Mouse (Mus musculus) C2C12 (cell line): ENCODE data around the gene Slc9b2. TPM values are rescaled to one million over a fixed set of nuclear protein-coding genes. Genes with fewer than 3 reads are reported as not detected.

Experiments
- H3K27me3 ChIP-seq: one replicate; pipeline ENCODE4 v1.6.1; 2011; ENCODE audit not compliant: control insufficient read depth, insufficient read depth, insufficient read length
- H3K36me3 ChIP-seq: one replicate; pipeline ENCODE4 v1.6.1; 2011; ENCODE audit not compliant: control insufficient read depth, insufficient read depth
- H3K4me3 ChIP-seq: one replicate; pipeline ENCODE4 v1.5.1; 2011; ENCODE audit warnings: mild to moderate bottlenecking, control low read depth; ENCODE audit not compliant: poor library complexity, insufficient read depth, severe bottlenecking
- H3K79me2 ChIP-seq: one replicate; pipeline ENCODE4 v1.6.1; 2011; ENCODE audit not compliant: control insufficient read depth, insufficient read depth
- H3K79me3 ChIP-seq: one replicate; pipeline ENCODE4 v1.6.1; 2011; ENCODE audit warnings: low read depth, control low read depth
- H3ac ChIP-seq: one replicate; pipeline ENCODE3; 2011; ENCODE audit warnings: low read depth; ENCODE audit not compliant: control insufficient read depth, insufficient read length
- CEBPB ChIP-seq: IDR thresholded peaks from one replicate; pipeline ENCODE4 v1.6.1; 2011; ENCODE audit warnings: low read depth, mild to moderate bottlenecking, control low read depth, moderate library complexity
- CTCF ChIP-seq: IDR thresholded peaks from one replicate; pipeline ENCODE4 v1.5.1; 2011; ENCODE audit not compliant: control insufficient read depth, insufficient read depth, insufficient read length
- FOSL1 ChIP-seq: IDR thresholded peaks from one replicate; pipeline ENCODE4 v1.8.0; 2011; ENCODE audit warnings: mild to moderate bottlenecking, low read length; ENCODE audit not compliant: poor library complexity, insufficient read depth, severe bottlenecking
- MAX ChIP-seq: IDR thresholded peaks from one replicate; pipeline ENCODE4 v1.6.1; 2011; ENCODE audit warnings: mild to moderate bottlenecking, control low read depth
- MYOD1 ChIP-seq: IDR thresholded peaks from one replicate; pipeline ENCODE4 v1.6.1; 2011; ENCODE audit warnings: low read depth; ENCODE audit not compliant: control insufficient read depth, insufficient read length
- MYOG ChIP-seq: IDR thresholded peaks from one replicate; pipeline ENCODE4 v1.6.1; 2011; ENCODE audit not compliant: control insufficient read depth, insufficient read length; ENCODE audit errors: extremely low read depth
- USF1 ChIP-seq: IDR thresholded peaks from one replicate; pipeline ENCODE4 v1.6.1; 2011; ENCODE audit warnings: low read depth, mild to moderate bottlenecking, control low read depth, moderate library complexity
- polyA plus RNA-seq: library from polyadenylated mRNA; unstranded; fragments of >200 nt; fragmentation: generic; extraction: Trizol; gene quantifications from one replicate; pipeline ENCODE4 v1.2.1, GENCODE M21; 2012; ENCODE audit warnings: missing spikeins

Gene Slc9b2
- polyA plus RNA-seq, 1 experiment: 0.22 TPM

GRCm38 (mm10) chr3:135273047-135273446, 34.5 kb upstream of the Slc9b2 start:
- no peak overlapping the region for H3ac ChIP-seq
- no peaks in the 10 kb centered on the region for H3K79me3 ChIP-seq
- peaks cover 58% of the 10 kb centered on the region for H3K36me3 ChIP-seq
- H3K79me2 ChIP-seq: no peaks in the 10 kb centered on the region
- TF ChIP-seq USF1: no peak
- no peak for TF ChIP-seq CTCF
- TF ChIP-seq MAX: no peak
- no peak for TF ChIP-seq CEBPB
- TF ChIP-seq FOSL1: no peak
- no peak for TF ChIP-seq MYOG
- no peak for TF ChIP-seq MYOD1
- no peaks in the 10 kb centered on the region for H3K27me3 ChIP-seq
- no peak overlapping the region for H3K4me3 ChIP-seq

GRCm38 (mm10) chr3:135280160-135280559, 27.3 kb upstream of the Slc9b2 start:
- Histone ChIP-seq H3K4me3 (no peak overlapping the region), H3ac (no peak overlapping the region), H3K27me3 (no peaks in the 10 kb centered on the region), H3K79me2 (no peaks in the 10 kb centered on the region), H3K36me3 (no peaks in the 10 kb centered on the region), H3K79me3 (no peaks in the 10 kb centered on the region)
- TF ChIP-seq MYOD1: no peak
- no peak for TF ChIP-seq MYOG
- no peak for TF ChIP-seq MAX

- Histone ChIP-seq H3K27me3 (no peaks in the 10 kb centered on the region), H3K36me3 (no peaks in the 10 kb centered on the region), H3ac (no peak within 1 kb of the TSS), H3K4me3 (no peak within 1 kb of the TSS), H3K79me3 (no peaks in the 10 kb centered on the region), H3K79me2 (no peaks in the 10 kb centered on the region)
- TF ChIP-seq MYOD1 (no peak), CEBPB (no peak), CTCF (peak; percentile 41), USF1 (peak; percentile 47), FOSL1 (no peak), MAX (no peak), MYOG (no peak)
These were observed 26.7 kb upstream of the Slc9b2 start, which contains the start of gene Bdh2 for GRCm38 (mm10) chr3:135280669-135281415. TSS of gene Bdh2 (plus strand) at chr3:135281221.

- Histone ChIP-seq H3ac (no peak overlapping the region), H3K27me3 (no peaks in the 10 kb centered on the region), H3K79me3 (no peaks in the 10 kb centered on the region), H3K36me3 (no peaks in the 10 kb centered on the region), H3K4me3 (no peak overlapping the region), H3K79me2 (no peaks in the 10 kb centered on the region)
- TF ChIP-seq MAX: no peak
- TF ChIP-seq USF1: no peak
- no peak for TF ChIP-seq FOSL1
- no peak for TF ChIP-seq CEBPB
- no peak for TF ChIP-seq MYOD1
- no peak for TF ChIP-seq MYOG
- TF ChIP-seq CTCF: no peak
These were observed 25.8 kb upstream of the Slc9b2 start for GRCm38 (mm10) chr3:135281701-135282100.

- Histone ChIP-seq H3ac (no peak overlapping the region), H3K36me3 (no peaks in the 10 kb centered on the region), H3K79me2 (no peaks in the 10 kb centered on the region), H3K4me3 (no peak overlapping the region), H3K79me3 (no peaks in the 10 kb centered on the region), H3K27me3 (no peaks in the 10 kb centered on the region)
- TF ChIP-seq USF1 (no peak), MYOG (no peak), MYOD1 (no peak), CTCF (no peak), CEBPB (no peak), FOSL1 (no peak), MAX (no peak)
These were observed 22.2 kb upstream of the Slc9b2 start for GRCm38 (mm10) chr3:135285256-135285655.
